Mouse (Mus musculus): ENCODE measurements around the gene A430078G23Rik. TPM values are rescaled to one million over a fixed set of nuclear protein-coding genes. Genes with fewer than 3 reads are reported as not detected.
"Not testable (repeated sequence)": the region's sequence is repeated elsewhere in the genome, so short reads cannot be mapped to it uniquely, and the experiment has no call there.

The A430078G23Rik gene
- polyA plus RNA-seq, 1 experiment from 2014 or later = not detected

DNA sequence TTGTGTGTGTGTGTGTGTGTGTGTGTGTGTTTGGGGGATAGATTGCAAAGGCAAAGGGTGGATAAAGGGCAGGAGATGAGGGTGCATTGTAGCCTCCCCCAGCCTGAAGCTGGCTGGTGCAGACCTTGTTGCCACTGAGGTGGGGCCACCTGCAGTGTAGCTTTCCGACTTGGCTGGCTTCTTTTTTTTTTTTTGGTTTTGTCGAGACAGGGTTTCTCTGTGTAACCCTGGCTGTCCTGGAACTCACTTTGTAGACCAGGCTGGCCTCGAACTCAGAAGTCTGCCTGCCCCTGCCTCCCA, 15.7 kb upstream of the A430078G23Rik start:
- not testable (repeated sequence) for H3K4me1 ChIP-seq (ENCODE audit: control insufficient read depth, insufficient read depth, low read length); H3K4me2 ChIP-seq (ENCODE audit: low read depth, severe bottlenecking); H3K9ac ChIP-seq (ENCODE audit: low read length); ATAC-seq (ENCODE audit: insufficient number of reproducible peaks, low FRiP score, low TSS enrichment, low read depth); H3K27ac ChIP-seq (replicated peaks; ENCODE audit: low read depth, low read length); H3K36me3 ChIP-seq (ENCODE audit: control insufficient read depth, insufficient read depth, low read length); H3K4me3 ChIP-seq (ENCODE audit: low read depth, low read length); H3K9me3 ChIP-seq (ENCODE audit: control insufficient read depth, low read length); DNase-seq (ENCODE audit: low spot score); H3K27me3 ChIP-seq (ENCODE audit: control insufficient read depth, insufficient read depth, low read length)
- WGBS = 90% methylated on average over 3 of the region's 3 CpGs

DNA sequence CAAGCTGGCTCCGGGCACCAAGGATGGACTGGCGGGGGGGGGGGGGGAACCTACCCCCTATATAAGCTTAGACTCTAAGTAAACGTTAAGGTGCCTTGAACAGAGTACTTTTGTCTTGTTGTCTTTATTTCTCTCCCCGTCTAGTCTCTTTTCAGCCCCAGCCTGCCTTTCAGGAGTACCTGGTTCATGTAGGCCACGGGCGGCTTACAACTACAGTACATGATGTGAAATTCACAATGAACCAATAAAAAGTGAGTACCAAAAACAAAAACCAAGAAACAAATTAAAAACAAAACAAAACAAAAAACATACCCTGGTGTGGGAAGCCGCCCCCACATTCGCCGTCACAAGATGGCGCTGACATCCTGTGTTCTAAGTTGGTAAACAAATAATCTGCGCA, 15.2 kb upstream of the A430078G23Rik start:
- no peaks in the 10 kb centered on the region for H3K4me1 ChIP-seq (ENCODE audit: control insufficient read depth, insufficient read depth, low read length)
- no peak overlapping the region for H3K4me2 ChIP-seq (ENCODE audit: low read depth, severe bottlenecking)
- H3K27ac ChIP-seq (replicated peaks; ENCODE audit: low read depth, low read length) = no peak overlapping the region
- H3K4me3 ChIP-seq (ENCODE audit: low read depth, low read length) = no peak overlapping the region
- WGBS = 94% methylated on average over 11 of the region's 11 CpGs
- H3K36me3 ChIP-seq (ENCODE audit: control insufficient read depth, insufficient read depth, low read length) = no peaks in the 10 kb centered on the region
- no peak for DNase-seq (ENCODE audit: low spot score)
- ATAC-seq (ENCODE audit: insufficient number of reproducible peaks, low FRiP score, low TSS enrichment, low read depth) = no peak
- H3K27me3 ChIP-seq (ENCODE audit: control insufficient read depth, insufficient read depth, low read length) = no peaks in the 10 kb centered on the region
- no peak overlapping the region for H3K9ac ChIP-seq (ENCODE audit: low read length)
- no peaks in the 10 kb centered on the region for H3K9me3 ChIP-seq (ENCODE audit: control insufficient read depth, low read length)

DNA sequence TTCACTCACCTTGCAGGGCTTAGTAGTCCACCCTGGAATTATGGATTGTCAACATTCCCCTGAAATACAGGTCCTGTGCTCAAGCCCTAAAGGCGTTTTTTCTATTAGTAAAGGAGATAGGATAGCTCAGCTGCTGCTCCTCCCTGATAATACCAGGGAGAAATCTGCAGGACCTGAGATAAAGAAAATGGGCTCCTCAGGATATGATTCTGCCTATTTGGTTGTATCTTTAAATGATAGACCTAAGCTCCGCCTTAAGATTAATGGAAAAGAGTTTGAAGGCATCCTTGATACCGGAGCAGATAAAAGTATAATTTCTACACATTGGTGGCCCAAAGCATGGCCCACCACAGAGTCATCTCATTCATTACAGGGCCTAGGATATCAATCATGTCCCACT, 12.5 kb upstream of the A430078G23Rik start:
- not testable (repeated sequence) for H3K4me2 ChIP-seq (ENCODE audit: low read depth, severe bottlenecking); H3K9me3 ChIP-seq (ENCODE audit: control insufficient read depth, low read length); ATAC-seq (ENCODE audit: insufficient number of reproducible peaks, low FRiP score, low TSS enrichment, low read depth); H3K9ac ChIP-seq (ENCODE audit: low read length); H3K27ac ChIP-seq (replicated peaks; ENCODE audit: low read depth, low read length); DNase-seq (ENCODE audit: low spot score); H3K36me3 ChIP-seq (ENCODE audit: control insufficient read depth, insufficient read depth, low read length); H3K4me3 ChIP-seq (ENCODE audit: low read depth, low read length); H3K4me1 ChIP-seq (ENCODE audit: control insufficient read depth, insufficient read depth, low read length); H3K27me3 ChIP-seq (ENCODE audit: control insufficient read depth, insufficient read depth, low read length)
- 100% methylated on average over 2 of the region's 3 CpGs for WGBS

DNA sequence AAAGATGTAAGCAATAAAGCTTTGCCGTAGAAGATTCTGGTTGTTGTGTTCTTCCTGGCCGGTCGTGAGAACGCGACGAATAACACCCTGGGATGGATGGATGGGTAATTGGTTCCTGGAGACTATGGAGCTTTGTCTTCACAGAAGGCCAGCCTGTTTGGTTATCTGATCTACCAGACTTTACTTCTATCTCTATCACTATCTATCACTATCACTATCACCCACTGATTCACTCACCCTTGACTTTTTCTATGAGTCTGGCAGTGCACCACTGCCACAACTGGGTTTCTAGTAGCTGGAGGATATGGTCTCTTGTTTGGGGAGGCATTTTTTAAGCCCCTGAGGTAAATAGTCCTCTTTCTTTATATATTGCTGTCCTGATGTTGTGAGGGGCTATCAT, 7.9 kb upstream of the A430078G23Rik start:
- Histone ChIP-seq H3K36me3 (ENCODE audit: control insufficient read depth, insufficient read depth, low read length) (no peaks in the 10 kb centered on the region), H3K27ac (replicated peaks; ENCODE audit: low read depth, low read length) (no peak overlapping the region), H3K9ac (ENCODE audit: low read length) (no peak overlapping the region), H3K27me3 (ENCODE audit: control insufficient read depth, insufficient read depth, low read length) (no peaks in the 10 kb centered on the region), H3K4me3 (ENCODE audit: low read depth, low read length) (no peak overlapping the region), H3K4me2 (ENCODE audit: low read depth, severe bottlenecking) (no peak overlapping the region), H3K9me3 (ENCODE audit: control insufficient read depth, low read length) (no peaks in the 10 kb centered on the region; the same call in 1 of the 2 replicates), H3K4me1 (ENCODE audit: control insufficient read depth, insufficient read depth, low read length) (no peaks in the 10 kb centered on the region)
- no peak for ATAC-seq (ENCODE audit: insufficient number of reproducible peaks, low FRiP score, low TSS enrichment, low read depth)
- DNase-seq (ENCODE audit: low spot score) = no peak
- 96% methylated on average over 5 of the region's 6 CpGs for WGBS

DNA sequence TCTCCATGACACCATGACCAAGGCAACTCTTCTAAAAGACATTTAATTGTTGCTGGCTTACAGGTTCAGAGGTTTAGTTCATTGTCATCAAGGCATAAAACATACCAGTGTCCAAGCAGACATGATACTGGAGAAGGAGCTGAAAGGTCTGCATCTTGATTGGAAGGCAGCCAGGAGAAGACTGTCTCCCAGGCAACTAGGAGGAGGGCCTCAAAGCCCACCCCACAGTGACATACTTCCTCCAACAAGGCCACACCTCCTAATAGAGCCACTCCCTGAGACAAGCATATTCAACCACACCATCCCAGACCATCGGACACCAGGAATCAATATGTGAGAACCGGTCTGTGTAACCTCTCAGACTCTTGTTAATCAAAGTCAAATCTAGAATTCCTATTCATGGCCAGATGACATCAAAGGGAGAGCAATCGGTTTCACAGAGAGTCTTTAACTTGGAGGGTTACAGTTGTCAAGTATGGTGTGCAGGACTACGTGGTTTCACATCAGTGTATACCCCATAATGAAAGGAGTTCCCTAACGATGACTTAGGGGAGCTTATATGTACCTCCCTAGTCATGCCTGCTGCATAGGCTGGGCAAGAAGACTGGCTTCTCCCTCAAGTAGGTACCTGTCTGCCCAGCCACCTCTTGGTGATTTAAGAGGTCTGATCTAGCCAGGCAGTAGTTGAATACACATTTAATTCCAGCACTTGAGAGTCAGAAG, 6.4 kb upstream of the A430078G23Rik start:
- DNase-seq (ENCODE audit: low spot score) (no peak), ATAC-seq (ENCODE audit: insufficient number of reproducible peaks, low FRiP score, low TSS enrichment, low read depth) (no peak)
- Histone ChIP-seq H3K9ac (ENCODE audit: low read length) (no peak overlapping the region), H3K27me3 (ENCODE audit: control insufficient read depth, insufficient read depth, low read length) (no peaks in the 10 kb centered on the region), H3K4me1 (ENCODE audit: control insufficient read depth, insufficient read depth, low read length) (no peaks in the 10 kb centered on the region), H3K9me3 (ENCODE audit: control insufficient read depth, low read length) (no peaks in the 10 kb centered on the region; the same call in 1 of the 2 replicates), H3K27ac (replicated peaks; ENCODE audit: low read depth, low read length) (no peak overlapping the region), H3K36me3 (ENCODE audit: control insufficient read depth, insufficient read depth, low read length) (no peaks in the 10 kb centered on the region), H3K4me2 (ENCODE audit: low read depth, severe bottlenecking) (no peak overlapping the region), H3K4me3 (ENCODE audit: low read depth, low read length) (no peak overlapping the region)
- 87% methylated on average over 5 of the region's 5 CpGs for WGBS

DNA sequence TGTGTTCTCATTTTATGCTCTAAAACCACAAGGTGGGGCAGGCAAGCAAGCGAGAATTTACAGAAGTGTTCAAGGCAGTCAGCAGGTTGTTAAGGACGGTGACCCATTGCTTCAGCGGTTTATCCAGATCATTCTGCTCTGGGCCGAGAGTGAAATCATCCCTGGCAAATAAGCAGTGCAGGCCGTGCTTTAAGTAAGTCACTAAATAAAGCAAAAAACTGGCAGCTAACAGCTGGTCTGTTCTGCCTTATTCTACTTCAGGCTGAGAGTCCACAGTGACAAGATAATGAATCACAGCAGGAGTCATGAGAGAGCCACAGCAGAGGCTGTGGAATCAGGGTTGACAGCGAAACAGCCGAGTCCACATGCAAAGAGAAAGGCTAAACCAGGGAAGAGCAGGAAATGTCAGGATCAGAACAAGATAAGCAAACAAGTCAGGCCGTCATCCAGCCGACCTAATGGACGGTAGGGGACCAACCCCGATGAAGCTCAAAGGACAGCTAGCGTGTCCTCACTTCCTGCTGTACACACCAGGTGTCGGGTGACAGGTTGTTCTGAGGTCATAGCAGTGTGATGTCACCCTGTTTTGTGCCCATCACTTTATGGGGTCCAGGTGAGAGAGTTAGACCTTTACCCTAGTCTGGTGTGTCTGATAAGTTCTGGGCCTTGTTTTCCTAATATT, 4.9 kb upstream of the A430078G23Rik start:
- H3K4me2 ChIP-seq (ENCODE audit: low read depth, severe bottlenecking) = no peak overlapping the region

DNA sequence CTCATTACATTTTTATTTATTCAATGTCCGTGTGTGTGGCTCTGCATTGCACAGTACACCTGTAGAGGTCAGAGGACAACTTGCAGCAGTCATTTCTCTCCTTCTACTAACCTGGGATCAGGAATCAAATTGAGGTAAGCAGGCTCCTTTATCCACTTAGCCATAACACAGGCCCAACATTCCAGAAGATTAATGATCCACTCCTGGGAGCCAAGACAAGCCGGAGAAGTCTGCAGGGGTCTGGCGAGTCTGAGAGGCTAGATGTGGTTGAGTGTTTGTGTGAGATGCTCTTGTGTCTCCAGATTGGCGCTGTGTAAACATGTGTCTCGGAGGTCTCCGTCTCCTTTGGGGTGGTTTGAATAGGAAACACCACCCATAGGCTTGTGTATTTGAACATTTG, 2.5 kb upstream of the A430078G23Rik start:
- Histone ChIP-seq H3K36me3 (ENCODE audit: control insufficient read depth, insufficient read depth, low read length) (no peaks in the 10 kb centered on the region), H3K4me2 (ENCODE audit: low read depth, severe bottlenecking) (no peak overlapping the region), H3K27ac (replicated peaks; ENCODE audit: low read depth, low read length) (no peak overlapping the region), H3K27me3 (ENCODE audit: control insufficient read depth, insufficient read depth, low read length) (no peaks in the 10 kb centered on the region), H3K4me3 (ENCODE audit: low read depth, low read length) (no peak overlapping the region), H3K9me3 (ENCODE audit: control insufficient read depth, low read length) (no peaks in the 10 kb centered on the region; the same call in 1 of the 2 replicates), H3K4me1 (ENCODE audit: control insufficient read depth, insufficient read depth, low read length) (no peaks in the 10 kb centered on the region), H3K9ac (ENCODE audit: low read length) (no peak overlapping the region)
- no peak for DNase-seq (ENCODE audit: low spot score)
- 75% methylated on average over 6 of the region's 6 CpGs for WGBS
- ATAC-seq (ENCODE audit: insufficient number of reproducible peaks, low FRiP score, low TSS enrichment, low read depth) = no peak

More for the DNA sequence above, 4.9 kb upstream of the A430078G23Rik start:
- WGBS = 54% methylated on average over 13 of the region's 13 CpGs
- Histone ChIP-seq H3K9me3 (ENCODE audit: control insufficient read depth, low read length) (no peaks in the 10 kb centered on the region; the same call in 1 of the 2 replicates), H3K9ac (ENCODE audit: low read length) (no peak overlapping the region), H3K4me1 (ENCODE audit: control insufficient read depth, insufficient read depth, low read length) (no peaks in the 10 kb centered on the region), H3K36me3 (ENCODE audit: control insufficient read depth, insufficient read depth, low read length) (no peaks in the 10 kb centered on the region), H3K4me3 (ENCODE audit: low read depth, low read length) (no peak overlapping the region), H3K27me3 (ENCODE audit: control insufficient read depth, insufficient read depth, low read length) (no peaks in the 10 kb centered on the region), H3K27ac (replicated peaks; ENCODE audit: low read depth, low read length) (no peak overlapping the region)
- DNase-seq (ENCODE audit: low spot score) (no peak), ATAC-seq (ENCODE audit: insufficient number of reproducible peaks, low FRiP score, low TSS enrichment, low read depth) (no peak)

DNA sequence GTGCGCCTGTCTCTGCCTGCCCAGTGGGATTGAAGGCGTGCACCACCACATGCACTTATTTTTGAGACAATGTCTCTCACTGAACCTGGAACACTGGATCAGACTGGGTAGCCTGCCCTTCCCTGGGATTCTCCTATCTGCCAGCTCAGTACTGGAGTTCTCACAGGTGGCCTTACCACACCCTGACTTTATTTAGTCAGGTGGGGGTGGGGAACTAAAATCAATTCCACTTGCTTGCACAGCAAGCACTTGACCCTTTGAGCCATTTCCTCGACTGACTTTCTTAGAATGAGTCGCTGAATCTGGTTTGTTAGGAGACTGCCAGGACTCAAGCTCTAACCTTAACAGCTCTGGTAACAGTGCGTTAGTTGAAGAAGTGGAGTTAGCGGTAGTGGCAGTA, 500 bp upstream of the A430078G23Rik start:
- H3K27ac ChIP-seq (replicated peaks; ENCODE audit: low read depth, low read length) = no peak overlapping the region
- H3K4me1 ChIP-seq (ENCODE audit: control insufficient read depth, insufficient read depth, low read length) = no peaks in the 10 kb centered on the region
- no peak overlapping the region for H3K4me2 ChIP-seq (ENCODE audit: low read depth, severe bottlenecking)
- H3K4me3 ChIP-seq (ENCODE audit: low read depth, low read length) = no peak overlapping the region
- ATAC-seq (ENCODE audit: insufficient number of reproducible peaks, low FRiP score, low TSS enrichment, low read depth) = no peak
- no peaks in the 10 kb centered on the region for H3K27me3 ChIP-seq (ENCODE audit: control insufficient read depth, insufficient read depth, low read length)
- H3K9me3 ChIP-seq (ENCODE audit: control insufficient read depth, low read length) = no peaks in the 10 kb centered on the region; the same call in 1 of the 2 replicates
- no peak overlapping the region for H3K9ac ChIP-seq (ENCODE audit: low read length)
- DNase-seq (ENCODE audit: low spot score) = no peak
- WGBS = 80% methylated on average over 6 of the region's 6 CpGs
- no peaks in the 10 kb centered on the region for H3K36me3 ChIP-seq (ENCODE audit: control insufficient read depth, insufficient read depth, low read length)

Data from limb, embryonic 11.5 days (tissue).